Mouse (Mus musculus): ENCODE measurements around the gene Ube2q1.
"Not testable (repeated sequence)": the region's sequence is repeated elsewhere in the genome, so short reads cannot be mapped to it uniquely, and the experiment has no call there.

The Ube2q1 gene

DNA sequence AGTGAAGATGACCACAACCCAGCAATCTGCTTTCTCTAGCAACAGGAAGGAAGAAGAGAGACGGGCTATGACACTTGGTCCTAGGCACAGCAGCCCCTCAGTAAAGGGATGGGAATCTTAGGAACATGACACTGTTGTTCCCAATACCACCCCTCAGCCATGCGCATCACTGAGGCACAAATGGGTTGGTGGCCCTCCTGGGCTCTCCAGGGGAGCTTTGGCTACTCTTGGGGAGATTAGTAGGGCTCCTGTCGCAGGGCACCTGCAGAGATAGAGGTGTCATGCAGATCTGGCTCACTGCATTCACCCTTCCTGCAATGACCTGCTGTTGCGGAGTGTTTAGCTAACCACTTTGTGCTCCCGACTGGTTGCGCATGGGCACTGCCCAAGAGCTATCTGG lies 12.9 kb downstream of the Ube2q1 start:
- no peak for DNase-seq (ENCODE audit: extremely low spot score, low spot score)

DNA sequence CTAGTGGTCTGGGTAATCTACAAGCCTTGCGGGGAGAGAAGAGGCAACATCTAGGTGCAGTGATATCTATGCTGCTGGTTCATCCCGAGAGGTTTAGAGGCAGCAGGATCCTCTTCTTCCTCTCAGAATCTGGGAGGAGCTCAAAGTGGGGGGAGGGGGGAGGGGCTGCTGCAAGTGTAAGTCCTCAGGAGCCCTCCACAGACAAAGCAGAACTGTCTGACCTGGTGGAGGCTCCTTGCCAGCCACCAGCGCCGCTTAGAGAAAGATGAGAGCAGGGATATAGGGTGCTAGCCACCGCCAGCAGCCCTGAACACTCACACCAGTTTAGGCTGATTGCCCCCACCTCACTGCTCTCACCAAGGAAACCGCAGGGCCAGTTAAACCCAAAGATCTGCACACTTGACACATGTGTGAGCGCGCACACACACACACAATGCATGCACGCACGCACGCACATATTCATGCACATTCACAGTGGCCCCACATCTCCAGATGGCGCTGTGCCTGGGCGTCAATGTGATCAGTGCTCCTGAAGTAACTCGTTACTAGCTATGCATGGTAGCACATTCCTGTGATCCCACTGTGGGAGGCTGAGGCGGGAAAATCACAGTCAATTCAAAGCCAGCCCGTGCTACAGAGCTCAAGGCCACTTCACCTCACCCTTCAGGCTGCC lies 15.4 kb downstream of the Ube2q1 start:
- DNase-seq (ENCODE audit: extremely low spot score, low spot score): no peak

DNA sequence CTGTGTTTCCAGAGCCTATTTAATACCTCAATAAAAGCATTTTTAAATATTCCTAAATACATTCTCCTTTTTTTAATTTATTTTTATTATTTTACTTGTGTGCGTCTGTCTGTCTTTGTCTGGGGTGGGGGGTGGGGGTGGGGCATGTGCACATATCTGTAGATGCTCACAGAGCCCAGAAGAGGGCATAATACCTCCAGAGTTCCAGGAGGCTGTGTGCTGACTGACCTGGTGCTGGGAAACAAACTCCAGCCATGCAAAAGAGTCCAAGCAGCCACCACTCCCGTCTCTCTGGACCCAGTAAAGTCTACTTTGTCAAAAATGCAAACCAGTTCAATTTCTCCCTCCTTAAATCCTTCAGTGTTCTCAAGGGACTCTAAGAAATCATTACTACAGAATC lies 21.2 kb downstream of the Ube2q1 start:
- DNase-seq (ENCODE audit: extremely low spot score, low spot score): no peak

DNA sequence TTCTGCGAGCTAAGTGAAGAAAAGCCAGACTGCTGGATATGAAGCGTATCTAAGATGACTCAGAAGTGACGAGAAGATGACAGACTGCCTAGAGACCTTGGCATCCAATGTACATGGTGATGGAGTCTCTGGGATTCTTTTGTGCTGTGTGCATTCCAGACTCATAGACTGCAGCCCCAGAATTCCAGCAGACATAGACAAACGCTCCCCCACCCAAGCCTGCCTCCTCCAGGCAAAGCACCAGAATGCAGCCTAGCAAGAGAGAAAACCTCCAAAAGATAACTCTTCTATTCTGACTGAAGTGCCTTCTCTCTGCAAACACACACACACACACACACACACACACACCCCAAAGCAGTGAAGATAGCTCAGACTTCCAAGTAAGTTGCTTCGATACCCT lies 22.3 kb downstream of the Ube2q1 start:
- no peak for DNase-seq (ENCODE audit: extremely low spot score, low spot score)

DNA sequence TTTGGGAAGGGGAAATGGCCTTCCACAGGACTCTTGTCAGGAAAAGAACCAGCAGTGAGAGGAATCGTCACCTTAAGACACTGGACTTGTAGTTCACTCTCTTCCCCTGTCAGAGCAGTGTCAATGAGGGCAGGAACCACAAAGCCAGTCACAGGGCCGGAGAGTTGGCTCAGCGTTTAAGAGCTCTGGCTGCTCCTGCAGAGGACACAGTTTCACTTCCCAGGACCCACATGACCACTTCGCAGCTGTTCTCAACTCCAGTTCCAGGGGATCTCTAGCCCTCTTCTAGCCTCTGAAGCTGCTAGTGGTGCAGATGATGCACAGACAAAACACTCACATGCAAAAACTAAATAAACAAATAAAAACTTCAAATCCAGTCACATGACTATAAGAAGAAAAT lies 22.9 kb downstream of the Ube2q1 start:
- no peak for DNase-seq (ENCODE audit: extremely low spot score, low spot score)

DNA sequence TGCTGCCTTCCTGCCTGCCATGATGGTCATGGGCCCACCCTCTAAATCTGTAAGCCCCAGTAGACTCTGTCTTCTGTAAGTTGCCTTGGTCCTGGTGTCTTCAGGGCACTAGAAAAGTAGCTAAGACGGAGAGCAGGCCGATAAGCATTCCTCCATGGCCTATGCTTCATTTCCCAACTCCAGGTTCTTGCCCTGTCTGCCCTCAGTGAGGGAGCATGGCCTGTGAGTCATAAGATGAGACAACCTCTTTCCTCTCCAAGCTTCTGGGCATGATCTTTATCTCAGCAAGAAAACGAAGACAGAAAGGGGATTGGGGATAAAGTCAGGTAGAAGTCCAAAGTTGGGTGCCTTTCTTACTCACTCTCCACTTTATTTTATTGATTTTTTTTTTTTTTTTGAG lies 25.1 kb downstream of the Ube2q1 start:
- no peak for DNase-seq (ENCODE audit: extremely low spot score, low spot score)

DNA sequence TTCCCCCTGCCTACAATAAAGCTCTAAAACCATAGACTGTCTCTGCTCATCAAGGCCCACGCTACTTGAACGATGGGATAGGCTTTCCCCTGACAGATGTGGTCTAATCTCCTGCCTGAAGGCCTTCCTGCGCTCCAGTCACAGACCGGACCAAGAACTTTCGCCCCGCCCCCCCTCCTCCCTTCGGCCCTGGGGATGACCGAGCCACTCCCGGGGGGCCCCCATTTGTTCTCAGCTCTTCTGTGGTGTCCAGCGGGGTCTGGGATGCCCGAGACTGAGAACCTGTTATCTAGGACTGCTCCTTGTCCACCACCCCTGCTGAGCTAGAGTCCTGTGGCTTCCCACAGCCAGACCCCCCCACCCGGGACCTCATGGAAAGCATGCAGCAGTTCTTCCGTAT lies 26.1 kb downstream of the Ube2q1 start:
- DNase-seq (ENCODE audit: extremely low spot score, low spot score): no peak

DNA sequence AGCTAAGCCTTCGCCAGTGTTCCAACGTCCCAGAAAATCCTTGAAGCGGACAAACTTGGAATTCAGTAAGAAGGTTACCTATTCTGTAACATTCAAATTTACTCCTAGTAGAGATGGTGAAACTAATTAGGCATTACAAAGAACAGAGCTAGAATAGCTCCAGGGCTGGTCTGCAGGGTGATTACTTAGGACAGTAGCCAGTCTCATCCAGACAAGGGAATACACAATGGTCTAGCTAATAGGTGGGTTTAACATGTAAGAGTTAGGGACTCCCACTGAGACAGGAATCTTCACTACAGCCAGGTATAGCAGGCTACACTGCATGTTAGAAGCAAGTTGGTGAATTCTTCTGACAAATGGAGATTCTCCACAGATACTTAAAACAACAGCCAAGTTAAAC lies 26.7 kb downstream of the Ube2q1 start:
- not testable (repeated sequence) for DNase-seq (ENCODE audit: extremely low spot score, low spot score)

DNA sequence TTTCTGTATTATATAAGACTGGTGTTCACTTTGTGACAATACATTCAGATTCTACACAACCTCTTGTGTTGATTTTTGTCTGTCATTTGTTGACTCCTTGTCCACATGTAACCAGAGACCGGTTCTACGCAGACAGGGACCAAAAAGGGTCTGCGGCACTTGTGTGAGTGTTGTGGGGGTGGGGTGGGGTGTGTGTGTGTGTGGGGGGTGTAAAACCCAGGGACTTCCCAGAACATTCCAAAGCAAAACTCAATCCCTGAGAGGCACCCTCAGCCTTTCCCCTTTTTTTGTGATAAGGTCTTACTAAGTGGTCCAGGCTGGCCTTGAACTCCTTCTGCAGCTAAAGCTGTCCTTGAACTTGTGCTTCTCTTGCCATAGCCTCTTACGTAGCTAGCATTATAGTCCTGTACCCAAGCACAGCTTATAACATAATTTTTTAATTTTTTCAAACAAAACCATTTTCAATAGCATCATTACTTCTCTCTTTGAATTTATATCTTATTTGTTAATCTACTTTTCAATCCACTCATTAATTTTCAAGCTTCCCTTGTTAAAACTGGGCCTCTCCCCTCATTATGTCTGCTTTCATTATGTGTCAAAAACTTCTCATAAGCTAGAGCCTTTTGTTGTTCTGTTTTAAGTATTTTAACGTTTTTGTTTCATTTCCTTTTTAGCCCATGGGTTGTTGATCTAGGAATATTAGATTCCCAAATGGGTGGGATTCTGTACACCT lies 27.5 kb downstream of the Ube2q1 start:
- DNase-seq (ENCODE audit: extremely low spot score, low spot score): no peak

DNA sequence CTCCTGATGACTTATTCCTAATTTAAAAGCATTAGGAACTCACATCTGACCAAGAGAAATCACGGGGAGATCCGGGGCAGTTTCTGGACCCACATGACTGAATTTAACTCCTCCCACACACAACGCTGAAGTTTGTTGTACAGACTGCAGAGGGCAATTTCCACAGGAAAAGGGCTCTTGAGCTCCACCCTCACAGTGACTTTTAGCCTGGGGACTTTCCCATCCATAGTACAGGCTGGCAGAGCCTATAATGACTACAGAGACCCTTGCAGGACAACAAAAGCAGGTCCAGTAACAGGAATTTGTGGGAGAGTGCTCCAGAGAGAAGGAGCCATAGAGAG lies 28.1 kb downstream of the Ube2q1 start:
- no peak for DNase-seq (ENCODE audit: extremely low spot score, low spot score)

DNA sequence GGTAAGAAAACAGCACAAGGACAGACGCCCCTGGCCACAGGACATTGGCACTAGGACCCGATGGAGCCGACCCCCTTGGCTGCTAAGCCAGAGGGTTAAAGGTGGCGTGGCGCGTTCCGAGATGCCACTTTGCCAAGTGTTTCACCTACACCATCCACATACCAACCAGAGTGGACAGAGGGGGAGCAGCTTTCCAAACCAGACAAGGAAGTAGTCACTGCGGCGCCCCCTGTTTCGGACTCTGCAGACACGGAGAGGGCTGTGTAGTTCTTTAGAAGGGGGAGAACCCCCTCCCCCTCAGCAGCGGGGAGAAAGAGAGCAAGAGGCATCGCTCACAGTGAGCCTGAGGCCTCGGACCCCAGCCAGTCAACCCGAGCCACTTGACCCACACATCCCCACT lies 29.5 kb downstream of the Ube2q1 start:
- DNase-seq (ENCODE audit: extremely low spot score, low spot score): no peak

DNA sequence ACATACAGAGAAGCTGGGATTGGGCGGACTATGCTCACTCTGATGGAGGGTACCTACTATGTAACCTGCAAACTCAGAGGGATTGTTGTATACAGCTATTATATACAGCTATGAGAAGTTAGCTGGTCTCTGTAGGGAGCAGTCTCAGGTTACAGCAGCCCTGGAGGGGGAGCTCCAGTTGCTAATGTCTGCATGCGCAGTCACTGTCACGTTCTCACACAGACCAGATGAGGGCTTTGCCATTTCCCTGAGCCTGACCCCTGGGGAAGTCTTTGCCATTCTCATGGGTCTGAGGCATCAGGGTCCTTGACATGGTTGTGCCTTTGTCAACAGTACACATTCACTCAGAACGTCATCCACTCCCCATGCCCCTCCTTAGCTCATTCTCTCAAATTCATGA lies 31.8 kb downstream of the Ube2q1 start:
- DNase-seq (ENCODE audit: extremely low spot score, low spot score): no peak

DNA sequence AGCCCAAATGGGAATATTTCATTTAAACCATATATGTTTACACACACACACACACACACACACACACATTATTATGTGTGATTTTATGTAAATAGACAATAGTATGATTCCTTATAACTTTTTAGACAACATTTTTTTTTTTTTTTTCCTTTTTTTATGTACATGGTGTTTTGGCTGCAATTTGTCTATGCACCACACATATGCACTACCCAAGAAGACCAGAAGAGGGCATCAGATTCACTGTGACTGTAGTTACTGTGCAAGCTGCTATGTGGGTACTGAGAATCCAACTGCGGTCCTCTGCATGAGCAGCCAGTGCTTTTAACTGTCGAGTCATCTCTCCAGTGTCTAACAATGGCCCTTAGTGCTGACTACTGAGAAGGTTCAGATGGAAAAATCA lies 33.3 kb downstream of the Ube2q1 start:
- no peak for DNase-seq (ENCODE audit: extremely low spot score, low spot score)

DNA sequence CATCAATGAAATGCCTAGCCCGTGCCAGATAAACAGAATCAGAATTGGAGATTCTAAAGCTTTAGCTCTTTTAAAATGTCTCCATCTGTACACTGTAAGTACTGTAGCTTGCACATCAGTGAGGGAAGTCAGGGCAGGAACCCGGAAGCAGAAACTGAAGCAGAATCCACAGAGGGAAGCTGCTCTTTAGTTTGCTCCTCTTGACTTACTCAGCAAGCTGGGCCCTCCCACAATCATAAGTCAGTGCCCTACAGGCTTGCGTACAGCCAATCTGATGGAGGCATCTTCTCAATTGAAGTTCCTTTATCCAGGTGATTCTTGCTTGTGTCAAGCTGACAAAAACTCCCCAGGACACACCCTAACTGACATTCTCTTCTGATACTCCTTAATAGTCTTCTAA lies 33.8 kb downstream of the Ube2q1 start:
- DNase-seq (ENCODE audit: extremely low spot score, low spot score): no peak

DNA sequence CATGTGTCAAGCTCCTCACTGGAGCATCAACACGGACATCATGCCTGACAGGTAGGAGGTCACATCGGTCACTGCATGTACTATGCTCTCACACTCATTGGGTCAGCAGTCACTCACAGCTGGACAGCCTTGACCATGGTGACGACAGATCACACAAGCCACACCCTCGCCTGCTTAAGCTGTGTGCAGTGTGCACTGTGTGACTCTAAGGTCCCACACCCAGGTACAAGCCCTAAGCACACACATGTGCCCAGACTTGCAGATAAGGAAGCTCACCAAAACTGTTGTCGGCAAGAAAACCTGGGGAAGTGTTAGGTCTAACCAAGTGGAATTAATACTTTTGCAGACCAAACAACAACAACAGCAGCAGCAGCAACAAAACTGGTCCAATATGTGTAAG lies 34.5 kb downstream of the Ube2q1 start:
- no peak for DNase-seq (ENCODE audit: extremely low spot score, low spot score)

DNA sequence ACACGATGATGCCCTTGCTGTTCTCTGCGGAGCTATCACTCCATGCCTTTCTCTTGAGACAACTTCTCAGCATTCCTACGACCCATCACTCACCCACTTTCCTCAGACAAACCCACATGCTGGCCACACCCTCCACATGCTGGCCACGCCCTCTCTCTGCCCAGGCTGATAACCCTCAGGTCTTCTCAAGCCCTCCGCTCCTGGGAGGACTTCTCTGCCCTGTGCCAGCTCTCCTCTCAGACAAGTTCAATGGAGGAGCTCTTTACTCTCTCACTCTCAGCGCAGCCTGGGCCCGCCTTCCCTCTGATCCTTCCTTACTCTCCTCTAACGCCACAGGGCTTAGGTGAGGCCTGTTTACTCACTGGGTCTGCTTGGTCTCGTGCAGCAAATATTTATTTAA lies 35.2 kb downstream of the Ube2q1 start:
- DNase-seq (ENCODE audit: extremely low spot score, low spot score): no peak

DNA sequence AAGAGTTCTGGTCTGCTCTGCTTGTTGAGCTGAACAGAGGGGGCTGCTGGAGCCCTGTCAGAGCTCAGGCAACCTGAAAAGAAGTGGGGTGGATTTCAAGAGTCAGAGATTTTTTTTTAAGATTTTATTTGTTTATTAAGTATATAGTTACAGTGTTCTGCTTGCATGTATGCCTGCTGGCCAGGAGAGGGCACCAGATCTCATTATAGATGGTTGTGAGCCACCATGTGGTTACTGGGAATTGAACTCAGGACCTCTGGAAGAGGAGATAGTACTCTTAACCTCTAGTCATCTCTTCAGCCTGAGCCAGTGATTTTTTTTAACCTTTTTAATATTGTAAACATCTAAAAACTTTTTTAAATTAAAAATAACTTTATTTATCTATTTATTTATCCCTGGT lies 37.4 kb downstream of the Ube2q1 start:
- no peak for DNase-seq (ENCODE audit: extremely low spot score, low spot score)

DNA sequence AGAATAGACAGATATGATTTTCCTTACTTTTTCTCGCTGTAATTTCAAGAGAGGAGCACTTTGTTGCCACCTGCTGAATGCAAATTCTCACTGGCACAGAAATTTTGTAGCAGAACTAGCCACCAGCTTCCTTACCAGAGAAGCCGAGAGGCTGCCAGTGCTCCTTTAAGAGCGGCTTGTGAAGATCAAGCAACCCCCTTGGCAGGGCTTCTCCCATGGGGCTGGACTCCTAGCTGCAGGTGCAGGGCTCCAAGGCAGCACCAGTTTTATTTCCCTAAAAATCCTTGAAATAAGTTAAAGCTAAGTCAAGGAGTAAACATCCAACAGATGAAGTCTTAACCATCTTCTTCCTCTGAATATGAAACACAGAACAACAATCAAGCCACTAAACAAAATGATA lies 38.8 kb downstream of the Ube2q1 start:
- no peak for DNase-seq (ENCODE audit: extremely low spot score, low spot score)

DNA sequence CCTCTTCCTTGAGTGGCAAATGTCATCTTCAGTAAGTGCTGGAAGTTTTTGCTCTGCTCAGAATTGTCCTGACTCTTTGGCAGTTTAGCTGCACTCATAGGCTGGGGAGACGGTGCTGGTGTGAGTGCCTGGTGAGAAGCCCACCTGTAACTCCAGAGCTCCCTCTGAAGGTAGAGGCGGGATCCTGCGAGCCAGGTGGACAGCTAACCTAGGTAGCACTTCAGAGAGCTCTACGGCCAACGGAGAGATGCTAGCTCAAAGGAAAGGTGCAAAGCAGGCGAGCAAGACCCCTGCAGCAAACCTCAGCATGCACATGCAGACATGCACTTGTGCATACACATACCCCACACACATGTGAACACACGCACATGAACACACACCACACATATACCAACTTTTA lies 40.6 kb downstream of the Ube2q1 start:
- DNase-seq (ENCODE audit: extremely low spot score, low spot score): no peak

DNA sequence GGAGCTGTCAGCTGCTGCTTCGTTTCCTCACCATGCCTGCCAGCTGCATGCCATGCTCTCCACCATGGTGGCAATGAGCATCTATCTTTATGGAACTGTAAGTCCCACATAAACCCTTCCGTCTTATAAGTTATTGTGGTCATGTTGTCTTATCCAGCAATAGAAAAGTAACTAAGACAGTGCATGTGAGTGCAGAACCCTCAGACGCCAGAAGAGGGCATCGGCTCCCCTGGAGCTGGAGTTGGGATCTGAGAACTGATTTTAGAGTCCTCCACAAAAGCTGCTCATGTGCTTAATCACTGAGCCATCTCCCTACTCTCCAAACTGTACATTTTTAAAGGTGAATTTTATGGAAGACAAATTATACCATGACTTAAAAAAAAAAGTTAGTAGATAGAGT lies 43.6 kb downstream of the Ube2q1 start:
- no peak for DNase-seq (ENCODE audit: extremely low spot score, low spot score)

DNA sequence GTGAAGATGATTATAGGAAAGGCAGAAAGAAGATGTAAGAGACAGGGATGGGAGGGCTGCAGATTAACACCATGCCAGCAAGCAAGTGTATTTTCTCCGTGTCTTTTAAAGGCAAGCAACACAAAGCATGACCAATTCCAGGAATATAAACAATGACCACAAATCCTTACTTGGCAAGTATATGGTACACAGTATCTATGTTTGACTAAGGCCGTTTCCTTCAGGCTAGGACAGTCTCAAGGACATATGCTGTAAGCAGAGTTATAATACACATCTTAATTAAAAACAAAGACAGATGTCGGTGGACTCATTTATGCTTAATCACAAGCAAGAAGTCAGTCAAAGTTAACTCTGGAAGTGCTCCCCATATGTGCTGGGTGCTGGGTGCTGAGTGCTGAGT lies 45.2 kb downstream of the Ube2q1 start:
- DNase-seq (ENCODE audit: extremely low spot score, low spot score): no peak

DNA sequence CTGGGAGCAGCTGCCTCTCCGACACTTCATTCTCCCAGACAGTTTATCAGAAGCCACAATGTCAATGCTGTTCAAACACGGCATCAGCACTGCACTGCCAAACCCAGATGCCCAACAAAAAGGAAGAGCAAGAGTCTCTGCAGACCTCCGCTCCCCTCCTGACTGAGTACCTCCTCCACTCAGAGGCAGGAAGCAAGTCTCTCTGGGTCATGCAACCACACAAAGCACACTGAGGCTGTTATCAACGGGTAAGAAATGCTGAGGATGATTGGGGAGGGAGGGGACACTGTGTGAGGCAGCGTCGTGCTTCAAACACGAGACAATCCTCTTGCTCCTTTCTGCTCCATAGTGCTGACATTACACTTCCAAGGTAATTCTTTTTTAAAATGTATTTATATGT lies 46.5 kb downstream of the Ube2q1 start:
- no peak for DNase-seq (ENCODE audit: extremely low spot score, low spot score)

DNA sequence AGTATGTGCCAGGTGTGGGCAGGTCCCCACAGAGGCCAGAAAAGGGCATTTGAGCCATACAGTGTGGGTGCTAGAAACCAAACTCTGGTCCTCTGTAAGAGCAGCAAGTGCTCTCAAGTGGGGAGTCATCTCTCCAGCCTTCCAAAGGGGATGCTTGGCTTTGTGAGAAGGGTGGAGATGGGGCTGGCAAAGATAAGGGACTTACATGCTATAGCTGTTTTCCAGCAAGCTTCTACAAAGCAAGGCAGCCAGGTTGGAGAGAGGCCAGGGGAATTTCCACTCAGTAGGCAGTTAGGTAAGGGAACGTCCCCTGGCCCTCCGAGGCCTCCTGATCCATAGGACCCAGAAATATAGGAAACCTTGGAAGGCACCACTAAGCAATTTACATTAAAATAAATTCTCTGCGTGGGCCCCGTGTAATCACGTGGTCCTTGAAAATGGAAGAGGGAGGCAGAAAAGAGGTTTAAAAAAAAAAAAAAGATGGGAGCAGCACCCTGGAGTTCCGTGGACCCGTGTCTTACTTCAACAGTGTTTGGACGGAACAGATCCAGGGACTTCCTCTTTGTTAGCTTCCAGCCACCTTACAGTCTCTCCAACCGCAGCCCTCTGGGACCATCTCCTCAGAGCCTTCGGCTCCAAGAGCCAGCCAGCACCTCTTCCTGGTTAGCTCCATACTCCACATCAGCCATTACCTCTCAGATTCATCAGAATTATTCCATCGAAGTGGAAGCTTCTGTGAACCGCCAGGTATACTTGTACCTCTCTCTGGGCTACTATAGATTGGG lies 47.1 kb downstream of the Ube2q1 start:
- no peak for DNase-seq (ENCODE audit: extremely low spot score, low spot score)
